10 mouse cellular contexts compared by ENCODE assay signal in the genomic region with DNA sequence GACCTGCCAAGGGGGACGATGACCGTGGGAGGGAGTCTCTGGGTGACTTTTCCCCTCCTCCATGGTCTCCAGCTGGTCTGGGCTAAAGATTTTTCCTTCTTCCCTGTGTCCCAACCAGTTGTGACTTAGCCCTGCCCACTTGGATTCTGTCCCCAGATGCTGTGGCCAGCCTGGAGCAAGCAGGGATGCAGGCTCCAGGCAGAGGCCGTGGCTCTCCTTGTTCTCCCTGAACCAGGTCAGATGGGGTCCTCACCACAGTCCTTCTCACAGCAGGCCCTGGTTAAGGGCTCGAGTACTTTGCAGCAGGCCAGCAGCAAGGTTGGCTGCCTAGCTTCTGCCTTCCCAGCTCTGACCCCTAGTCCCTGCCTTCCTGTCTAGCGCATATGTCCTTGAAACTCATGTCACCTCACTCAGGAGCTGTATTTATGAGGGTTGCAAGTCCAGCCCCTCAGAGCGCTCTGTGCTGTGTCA. TPM values are rescaled to one million over a fixed set of nuclear protein-coding genes. Genes with fewer than 3 reads are reported as not detected.
A peak's percentile ranks its signal among the peaks of the same experiment; 100 is the strongest.
DNase-seq lines count a peak whose midpoint lies in the region.
"Had no signal": no experiment of that assay in that cellular context is flagged by ENCODE, and none has a peak within 500 bp of the region (broad histone marks: within the 10 kb centered on the region; RNA-seq: fewer than 3 reads in every experiment).

No protein-coding gene starts in this region.

- DNase-seq in heart, adult 18-20 months, result peak; percentile 58 to 80
- no peak for DNase-seq in heart, adult 8-10 months (ENCODE audit: low spot score)
- peak; percentile 68 for DNase-seq in adrenal gland, postnatal 14 days
- peak; percentile 71 to 73 for DNase-seq in heart, postnatal 10 days
- peak; percentile 23 for DNase-seq in lung, postnatal 25 days (ENCODE audit: low spot score)
- no peak for DNase-seq in layer of hippocampus, adult 18-20 months (ENCODE audit: low spot score in 2 of 2)
- no peak for DNase-seq in left cerebral cortex, adult 11 months (ENCODE audit: low spot score)
- DNase-seq: cerebellum, adult 2 months; thymus, postnatal 4 days had no signal

- intact Hi-C loops in heart, postnatal 10 days (cut with DNase I), result no loop called here

RNA-seq across cellular contexts. Expression of gene Polr2f, which starts 7.6 kb away (rescaled TPM):
- total RNA-seq in heart, adult 18-20 months (2021), result 100 to 1,000 TPM; 135 TPM
- 100 to 1,000 TPM; 124 to 149 (median 135) TPM for total RNA-seq in heart, adult 8-10 months (2022)
- 110 and 127 TPM in 2 replicates for total RNA-seq in adrenal gland, postnatal 14 days (2021)
- total RNA-seq in heart, postnatal 10 days (2021), result 100 to 1,000 TPM; 118 to 130 TPM
- total RNA-seq in layer of hippocampus, adult 18-20 months (2021), result 100 to 1,000 TPM; 108 to 109 TPM

RNA-seq across cellular contexts. Expression of gene 1700088E04Rik, which starts 7.8 kb away (rescaled TPM):
- total RNA-seq in heart, adult 18-20 months (2021), result 1 to 10 TPM in 1 of 2 experiments, under 1 TPM in 1; 0.89 to 3.4 TPM
- 1 to 10 TPM; 1.6 to 2.7 (median 2.4) TPM for total RNA-seq in heart, adult 8-10 months (2022)
- total RNA-seq in adrenal gland, postnatal 14 days (2021), result 4.4 and 4.7 TPM in 2 replicates
- 1 to 10 TPM; 1.8 to 2.3 TPM for total RNA-seq in heart, postnatal 10 days (2021)
- total RNA-seq in layer of hippocampus, adult 18-20 months (2021), result 10 to 100 TPM in 1 of 2 experiments, 1 to 10 TPM in 1; 9.2 to 12.4 TPM

RNA-seq across cellular contexts. Expression of gene Micall1, which starts 24.5 kb away (rescaled TPM):
- total RNA-seq in heart, adult 18-20 months (2021), result 10 to 100 TPM; 38.5 to 44.1 TPM
- total RNA-seq in heart, adult 8-10 months (2022), result 10 to 100 TPM; 41.2 to 42.2 (median 41.5) TPM
- 34.3 and 41.0 TPM in 2 replicates for total RNA-seq in adrenal gland, postnatal 14 days (2021)
- total RNA-seq in heart, postnatal 10 days (2021), result 10 to 100 TPM; 80.2 to 82.8 TPM
- total RNA-seq in layer of hippocampus, adult 18-20 months (2021), result 10 to 100 TPM; 33.9 to 35.3 TPM

RNA-seq across cellular contexts. Expression of gene Sox10, which starts 31.8 kb away (rescaled TPM):
- 1 to 10 TPM; 1.4 TPM for total RNA-seq in heart, adult 18-20 months (2021)
- 1 to 10 TPM in 2 of 4 experiments, under 1 TPM in 2; 0.55 to 1.7 (median 0.94) TPM for total RNA-seq in heart, adult 8-10 months (2022)
- 2.3 and 3.3 TPM in 2 replicates for total RNA-seq in adrenal gland, postnatal 14 days (2021)
- 1 to 10 TPM; 1.6 to 2.4 TPM for total RNA-seq in heart, postnatal 10 days (2021)
- 10 to 100 TPM; 32.0 to 35.9 TPM for total RNA-seq in layer of hippocampus, adult 18-20 months (2021)
- total RNA-seq: liver, adult 2 months had no signal

RNA-seq across cellular contexts. Expression of gene Eif3l, which starts 58.2 kb away (rescaled TPM):
- total RNA-seq in heart, adult 18-20 months (2021), result 10 to 100 TPM; 70.4 to 73.8 TPM
- 10 to 100 TPM; 70.2 to 76.0 (median 74.9) TPM for total RNA-seq in heart, adult 8-10 months (2022)
- total RNA-seq in adrenal gland, postnatal 14 days (2021), result 171 and 177 TPM in 2 replicates
- 10 to 100 TPM; 94.5 to 95.7 TPM for total RNA-seq in heart, postnatal 10 days (2021)
- 10 to 100 TPM; 71.5 to 71.8 TPM for total RNA-seq in layer of hippocampus, adult 18-20 months (2021)

Comparison
In these comparisons a context has a peak if more than half of its experiments do, and no peak if none do; other contexts are left out.
1. DNase-seq: peak in heart, adult 18-20 months (2 of 2), adrenal gland, postnatal 14 days (single experiment), heart, postnatal 10 days (2 of 2) and lung, postnatal 25 days (single experiment); none in heart, adult 8-10 months (single experiment), layer of hippocampus, adult 18-20 months (0 of 2) and left cerebral cortex, adult 11 months (single experiment).